Mouse (Mus musculus): Measurements from ENCODE around the gene Ung. TPM values are rescaled to one million over a fixed set of nuclear protein-coding genes. Genes with fewer than 3 reads are reported as not detected.
A peak's percentile ranks its signal among the peaks of the same experiment; 100 is the strongest.

Ung gene
- polyA plus RNA-seq, 1 experiment = 29.5 TPM

DNA sequence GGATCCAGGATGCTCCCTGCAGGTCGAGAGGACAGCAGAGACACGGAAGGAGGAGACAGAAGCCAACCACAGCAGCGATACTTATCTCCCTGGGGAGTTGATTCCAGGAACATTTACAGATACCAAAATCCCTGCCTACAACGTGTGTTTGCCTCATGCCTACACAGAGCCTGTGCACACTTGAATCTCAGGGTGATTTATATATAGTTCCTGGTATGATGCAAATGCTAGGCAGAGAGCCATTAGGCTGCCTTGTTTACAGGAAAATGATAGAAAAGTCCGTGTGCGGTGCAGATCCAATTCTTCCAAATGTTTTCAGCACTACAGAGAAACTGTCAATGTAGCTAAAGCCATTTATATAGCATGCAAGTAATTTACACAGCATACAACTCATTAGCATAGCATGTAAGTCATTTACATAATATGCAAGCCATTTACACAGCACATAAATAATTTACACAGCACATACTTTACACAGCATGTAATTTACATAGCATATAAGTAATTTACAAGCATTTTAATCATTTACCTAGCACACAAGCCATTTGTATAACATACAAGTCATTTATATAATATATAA, 33.0 kb downstream of the Ung start:
- no peak overlapping the region for H3K27ac ChIP-seq (ENCODE audit: control insufficient read depth, insufficient read depth, low read depth, low read length, poor library complexity)
- H3K4me3 ChIP-seq (replicated peaks; ENCODE audit: control insufficient read depth, low read depth, low read length) = no peak overlapping the region
- H3K4me1 ChIP-seq (ENCODE audit: control insufficient read depth, insufficient read depth, low read length) = no peaks in the 10 kb centered on the region
- TF ChIP-seq POLR2A (IDR thresholded peaks at IDR 0.05; ENCODE audit: borderline replicate concordance, control insufficient read depth, low read depth, low read length) (no peak), CTCF (IDR thresholded peaks at IDR 0.05; ENCODE audit: control insufficient read depth, insufficient read depth, low read length) (no peak)
- WGBS = 57% methylated on average over 6 of the region's 6 CpGs

DNA sequence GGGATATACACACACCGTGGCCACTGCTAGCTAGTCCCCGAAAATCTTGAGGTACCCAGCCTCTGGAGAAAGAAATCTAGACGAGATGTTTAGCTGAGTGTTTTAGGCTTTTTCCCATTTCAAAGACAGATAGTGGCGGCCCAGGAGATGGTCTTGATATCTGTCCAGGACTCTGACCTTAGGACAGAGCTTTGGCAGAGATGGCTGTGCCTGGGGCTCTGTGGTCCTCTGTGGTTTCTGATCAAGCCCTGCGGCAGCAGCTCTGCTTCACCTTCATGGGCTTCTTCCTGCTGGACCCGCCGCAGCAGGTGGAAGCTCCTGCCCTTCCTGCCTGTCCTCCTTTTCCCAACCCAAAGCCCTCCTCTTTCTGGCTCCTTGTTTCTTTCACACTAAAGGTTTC, 40.2 kb downstream of the Ung start:
- H3K4me1 ChIP-seq (ENCODE audit: control insufficient read depth, insufficient read depth, low read length) = no peaks in the 10 kb centered on the region
- H3K27ac ChIP-seq (ENCODE audit: control insufficient read depth, insufficient read depth, low read depth, low read length, poor library complexity) = no peak overlapping the region
- H3K4me3 ChIP-seq (replicated peaks; ENCODE audit: control insufficient read depth, low read depth, low read length) = no peak overlapping the region
- whole genome bisulfite sequencing = 77% methylated on average over 7 of the region's 7 CpGs
- no peak for TF ChIP-seq POLR2A (IDR thresholded peaks at IDR 0.05; ENCODE audit: borderline replicate concordance, control insufficient read depth, low read depth, low read length)
- no peak for TF ChIP-seq CTCF (IDR thresholded peaks at IDR 0.05; ENCODE audit: control insufficient read depth, insufficient read depth, low read length)

DNA sequence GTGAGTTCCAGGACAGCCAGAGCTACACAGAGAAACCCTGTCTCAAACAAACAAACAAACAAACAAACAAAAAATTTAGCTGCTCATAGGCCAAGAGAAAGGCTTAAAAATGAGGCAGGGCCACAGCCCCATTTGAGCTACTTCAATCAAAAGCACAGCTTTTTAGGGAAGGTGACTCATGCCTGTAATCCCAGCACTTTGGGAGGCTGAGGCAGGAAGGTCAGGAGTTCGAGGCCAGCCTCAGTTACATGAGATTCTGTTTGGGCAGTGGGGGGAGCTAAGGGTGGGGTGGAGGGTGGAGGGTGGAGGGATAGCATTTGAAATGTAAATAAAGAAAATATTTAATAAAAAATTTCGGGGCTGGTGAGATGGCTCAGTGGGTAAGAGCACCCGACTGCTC, 42.8 kb downstream of the Ung start:
- TF ChIP-seq CTCF (IDR thresholded peaks at IDR 0.05; ENCODE audit: control insufficient read depth, insufficient read depth, low read length) = no peak
- no peak for TF ChIP-seq POLR2A (IDR thresholded peaks at IDR 0.05; ENCODE audit: borderline replicate concordance, control insufficient read depth, low read depth, low read length)
- Histone ChIP-seq H3K4me3 (replicated peaks; ENCODE audit: control insufficient read depth, low read depth, low read length) (no peak overlapping the region), H3K4me1 (ENCODE audit: control insufficient read depth, insufficient read depth, low read length) (peaks cover 4% of the 10 kb centered on the region), H3K27ac (ENCODE audit: control insufficient read depth, insufficient read depth, low read depth, low read length, poor library complexity) (no peak overlapping the region)
- WGBS = 83% methylated on average over 3 of the region's 3 CpGs

DNA sequence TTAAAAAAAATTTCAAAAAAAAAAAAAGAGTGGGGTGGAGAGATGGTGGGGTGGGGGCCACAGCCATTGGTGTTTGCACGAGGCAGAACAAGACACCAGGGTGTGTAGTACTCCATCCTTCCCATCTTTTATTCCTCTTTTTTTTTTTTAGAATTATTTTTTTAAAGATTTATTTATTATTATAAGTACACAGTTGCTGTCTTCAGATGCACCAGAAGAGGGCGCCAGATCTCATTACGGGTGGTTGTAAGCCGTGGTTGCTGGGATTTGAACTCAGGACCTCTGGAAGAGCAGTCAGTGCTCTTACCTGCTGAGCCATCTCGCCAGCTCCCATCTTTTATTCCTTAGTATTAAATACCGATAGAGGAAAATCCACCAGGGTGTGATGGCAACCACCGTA, 43.3 kb downstream of the Ung start:
- TF ChIP-seq POLR2A (IDR thresholded peaks at IDR 0.05; ENCODE audit: borderline replicate concordance, control insufficient read depth, low read depth, low read length) = no peak
- TF ChIP-seq CTCF (IDR thresholded peaks at IDR 0.05; ENCODE audit: control insufficient read depth, insufficient read depth, low read length) = no peak
- Histone ChIP-seq H3K27ac (ENCODE audit: control insufficient read depth, insufficient read depth, low read depth, low read length, poor library complexity) (no peak overlapping the region), H3K4me1 (ENCODE audit: control insufficient read depth, insufficient read depth, low read length) (peaks cover 4% of the 10 kb centered on the region), H3K4me3 (replicated peaks; ENCODE audit: control insufficient read depth, low read depth, low read length) (no peak overlapping the region)
- WGBS = 54% methylated on average over 7 of the region's 7 CpGs

DNA sequence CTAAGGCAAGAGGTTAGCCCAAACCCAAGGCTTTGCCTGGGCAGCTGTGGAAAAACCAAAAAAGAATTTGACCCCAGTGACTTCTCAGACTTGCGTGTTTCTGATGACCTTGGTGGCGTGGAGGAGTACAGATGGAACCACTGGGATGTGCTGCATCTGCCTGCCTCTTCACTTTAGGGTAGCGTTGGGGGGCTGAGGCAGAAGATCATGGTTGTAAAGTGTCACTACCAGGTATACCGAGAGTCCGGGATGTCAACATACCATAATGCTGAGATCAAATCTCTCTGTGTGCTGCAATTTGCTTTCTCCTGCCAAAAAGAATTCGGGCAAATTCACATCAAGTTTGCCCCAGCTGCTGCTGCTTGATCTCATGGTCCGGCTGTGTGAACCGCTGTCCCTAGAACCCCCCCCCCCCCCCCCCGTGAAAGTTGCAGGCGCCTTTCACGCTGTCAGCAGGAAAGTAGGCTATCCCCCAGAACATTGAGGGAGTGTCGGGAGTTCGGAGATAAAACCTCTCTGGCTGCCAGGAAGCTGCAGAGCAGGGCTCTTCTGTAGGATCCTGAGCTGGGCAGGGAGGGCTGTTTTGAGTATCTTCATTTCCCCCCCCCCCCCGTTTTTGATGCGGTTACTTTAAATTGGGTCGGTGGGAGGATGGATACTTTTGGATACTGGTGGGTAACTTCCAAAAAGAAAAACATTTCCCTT, 43.8 kb downstream of the Ung start:
- TF ChIP-seq CTCF (IDR thresholded peaks at IDR 0.05; ENCODE audit: control insufficient read depth, insufficient read depth, low read length) (no peak), POLR2A (IDR thresholded peaks at IDR 0.05; ENCODE audit: borderline replicate concordance, control insufficient read depth, low read depth, low read length) (no peak)
- peaks cover 4% of the 10 kb centered on the region for H3K4me1 ChIP-seq (ENCODE audit: control insufficient read depth, insufficient read depth, low read length)
- no peak overlapping the region for H3K4me3 ChIP-seq (replicated peaks; ENCODE audit: control insufficient read depth, low read depth, low read length)
- WGBS = 20% methylated on average over 16 of the region's 16 CpGs
- H3K27ac ChIP-seq (ENCODE audit: control insufficient read depth, insufficient read depth, low read depth, low read length, poor library complexity) = no peak overlapping the region

DNA sequence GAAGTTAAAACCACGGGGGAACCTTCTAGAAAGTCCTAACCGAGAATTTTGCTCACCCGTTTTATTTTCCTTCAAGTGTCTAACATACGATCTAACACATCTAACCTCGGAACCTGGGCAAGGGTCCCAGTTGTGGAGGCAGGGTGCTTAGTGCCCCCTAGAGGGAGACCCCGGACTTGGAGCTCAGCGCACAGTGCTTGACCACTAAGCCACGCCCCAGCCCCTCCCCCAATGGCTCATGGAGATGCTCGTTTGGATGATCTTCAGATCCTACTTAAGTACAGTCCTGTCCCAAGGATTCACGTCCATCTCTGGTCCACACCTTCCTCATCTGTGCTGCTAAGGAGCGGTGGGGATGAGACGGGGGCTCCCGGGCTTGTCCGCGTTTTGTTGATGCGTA, 44.5 kb downstream of the Ung start:
- 18% methylated on average over 16 of the region's 16 CpGs for WGBS
- no peak overlapping the region for H3K27ac ChIP-seq (ENCODE audit: control insufficient read depth, insufficient read depth, low read depth, low read length, poor library complexity)
- TF ChIP-seq POLR2A (IDR thresholded peaks at IDR 0.05; ENCODE audit: borderline replicate concordance, control insufficient read depth, low read depth, low read length) (no peak), CTCF (IDR thresholded peaks at IDR 0.05; ENCODE audit: control insufficient read depth, insufficient read depth, low read length) (no peak)
- no peak overlapping the region for H3K4me3 ChIP-seq (replicated peaks; ENCODE audit: control insufficient read depth, low read depth, low read length)
- H3K4me1 ChIP-seq (ENCODE audit: control insufficient read depth, insufficient read depth, low read length) = peaks cover 4% of the 10 kb centered on the region

DNA sequence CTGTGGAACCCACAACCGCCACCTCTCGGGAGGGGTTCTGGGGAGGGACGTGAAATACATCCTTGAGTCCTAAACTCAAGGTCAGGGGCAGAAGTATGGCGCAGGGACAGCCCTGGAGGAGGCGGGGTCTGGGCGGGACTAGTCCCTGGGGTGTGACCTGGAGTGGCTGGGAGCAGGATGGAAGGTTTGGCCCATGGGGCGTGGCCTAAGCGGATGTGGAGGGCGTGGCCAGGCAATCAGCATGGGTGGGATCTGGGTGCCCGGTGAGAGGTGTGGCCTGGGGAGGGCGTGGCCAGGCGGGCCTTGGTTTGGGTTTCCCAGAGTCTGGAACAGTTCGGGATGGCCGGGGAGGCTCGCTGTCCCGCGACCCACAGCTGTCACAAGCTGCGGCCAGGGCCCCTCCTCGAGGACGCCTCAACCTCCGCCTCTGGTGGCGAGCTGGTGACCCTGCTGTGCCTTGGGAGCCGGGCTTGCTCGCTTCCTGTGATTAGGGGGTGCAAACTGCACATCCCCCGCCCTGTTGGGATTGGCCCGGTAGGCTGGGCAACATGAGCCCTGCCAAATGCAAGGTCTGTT, 45.5 kb downstream of the Ung start:
- no peak overlapping the region; the same call in 1 of the 2 replicates for H3K27ac ChIP-seq (ENCODE audit: control insufficient read depth, insufficient read depth, low read depth, low read length, poor library complexity)
- H3K4me1 ChIP-seq (ENCODE audit: control insufficient read depth, insufficient read depth, low read length) = peaks cover 4% of the 10 kb centered on the region
- peak overlapping the region; percentile 62 for H3K4me3 ChIP-seq (replicated peaks; ENCODE audit: control insufficient read depth, low read depth, low read length)
- under 1% methylated on average over 25 of the region's 26 CpGs for WGBS
- TF ChIP-seq CTCF (IDR thresholded peaks at IDR 0.05; ENCODE audit: control insufficient read depth, insufficient read depth, low read length) (no peak), POLR2A (IDR thresholded peaks at IDR 0.05; ENCODE audit: borderline replicate concordance, control insufficient read depth, low read depth, low read length) (no peak)

DNA sequence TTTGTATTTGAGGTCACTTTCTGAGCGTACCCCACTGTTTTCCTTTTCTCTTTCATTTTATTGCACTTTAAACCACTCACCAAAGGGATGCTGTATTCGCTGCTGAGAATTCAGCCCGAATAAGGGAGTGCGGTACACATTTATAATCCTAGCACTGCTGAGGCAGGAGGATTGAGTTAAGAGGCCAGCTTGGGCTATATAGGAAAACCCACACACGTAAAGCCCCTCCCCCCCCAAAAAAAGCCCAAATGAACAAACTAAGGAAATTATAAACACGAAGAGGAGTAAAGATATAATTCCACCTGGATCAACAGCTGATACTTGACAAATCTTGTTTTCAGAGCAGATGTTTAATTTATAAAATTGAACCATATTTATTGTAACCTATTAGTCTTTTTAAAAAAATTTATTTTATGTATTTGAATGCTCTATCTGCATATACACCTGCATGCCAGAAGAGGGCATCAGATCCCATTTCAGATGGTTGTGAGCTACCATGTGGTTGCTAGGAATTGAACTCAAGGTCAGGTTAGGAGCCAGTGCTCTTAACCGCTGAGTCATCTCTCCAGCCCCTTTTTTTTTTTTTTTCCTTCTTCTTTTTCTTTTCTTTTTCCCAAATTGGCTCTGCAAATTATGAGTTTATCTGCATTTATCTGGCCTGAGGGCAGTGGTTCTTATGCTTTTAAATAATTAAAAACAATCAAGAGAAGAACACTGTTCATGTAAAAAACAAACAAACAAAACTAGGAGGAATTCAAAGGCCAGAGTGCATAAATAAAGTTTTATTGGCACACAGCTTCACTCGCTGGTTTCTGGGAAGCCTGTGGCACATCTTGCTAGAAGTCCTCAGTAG, 46.6 kb downstream of the Ung start:
- Histone ChIP-seq H3K4me3 (replicated peaks; ENCODE audit: control insufficient read depth, low read depth, low read length) (no peak overlapping the region), H3K27ac (ENCODE audit: control insufficient read depth, insufficient read depth, low read depth, low read length, poor library complexity) (no peak overlapping the region), H3K4me1 (ENCODE audit: control insufficient read depth, insufficient read depth, low read length) (peaks cover 4% of the 10 kb centered on the region)
- TF ChIP-seq POLR2A (IDR thresholded peaks at IDR 0.05; ENCODE audit: borderline replicate concordance, control insufficient read depth, low read depth, low read length) = no peak
- WGBS = 58% methylated on average over 8 of the region's 8 CpGs

Data from bone marrow, adult 2 months (tissue).